Mouse (Mus musculus): ENCODE data around the gene Haus4. TPM values are rescaled to one million over a fixed set of nuclear protein-coding genes. Genes with fewer than 3 reads are reported as not detected.

Haus4 gene
- 23.9 TPM for polyA plus RNA-seq (2017; shearing (Covaris generic))

GRCm38 (mm10) chr14:54553975-54554769, at the start of gene Haus4:
TSS of gene Haus4 (minus strand) at chr14:54554616.

GRCm38 (mm10) chr14:54577089-54577982, 22.9 kb upstream of the Haus4 start, which contains the start of gene Ajuba:
TSS of gene Ajuba (minus strand) at chr14:54577558.

Other genes starting within 250 kb of the Haus4 start
- 51.3 TPM for gene Oxa1l, start 193.8 kb downstream of the Haus4 start, polyA plus RNA-seq (2017; shearing (Covaris generic))
- 1.2 TPM for gene Slc7a7, start 136.8 kb downstream of the Haus4 start, polyA plus RNA-seq (2017; shearing (Covaris generic))
- gene Mrpl52, start 127.7 kb downstream of the Haus4 start, polyA plus RNA-seq (2017; shearing (Covaris generic)): 69.2 TPM
- 0.49 TPM for gene Mmp14, start 123.0 kb downstream of the Haus4 start, polyA plus RNA-seq (2017; shearing (Covaris generic))
- 182 TPM for gene Lrp10, start 90.5 kb downstream of the Haus4 start, polyA plus RNA-seq (2017; shearing (Covaris generic))
- not detected for gene Rem2, start 78.5 kb downstream of the Haus4 start, polyA plus RNA-seq (2017; shearing (Covaris generic))
- gene Prmt5, start 37.1 kb downstream of the Haus4 start, polyA plus RNA-seq (2017; shearing (Covaris generic)): 32.4 TPM
- not detected for gene Ajuba, start 22.9 kb upstream of the Haus4 start, polyA plus RNA-seq (2017; shearing (Covaris generic))
- gene 4931414P19Rik, start 51.4 kb upstream of the Haus4 start, polyA plus RNA-seq (2017; shearing (Covaris generic)): 0.90 TPM
- 122 TPM for gene Psmb5, start 63.4 kb upstream of the Haus4 start, polyA plus RNA-seq (2017; shearing (Covaris generic))
- 0.07 TPM for gene Psmb11, start 66.8 kb upstream of the Haus4 start, polyA plus RNA-seq (2017; shearing (Covaris generic))
- gene Gm17606, start 86.3 kb upstream of the Haus4 start, polyA plus RNA-seq (2017; shearing (Covaris generic)): not detected
- 3.2 TPM for gene Cdh24, start 86.7 kb upstream of the Haus4 start, polyA plus RNA-seq (2017; shearing (Covaris generic))
- gene 1700123O20Rik, start 131.6 kb upstream of the Haus4 start, polyA plus RNA-seq (2017; shearing (Covaris generic)): 72.4 TPM
- 153 TPM for gene Acin1, start 132.3 kb upstream of the Haus4 start, polyA plus RNA-seq (2017; shearing (Covaris generic))
- gene Gm29776, start 144.2 kb upstream of the Haus4 start, polyA plus RNA-seq (2017; shearing (Covaris generic)): not detected
- gene Cebpe, start 157.6 kb upstream of the Haus4 start, polyA plus RNA-seq (2017; shearing (Covaris generic)): not detected
- not detected for gene Slc7a8, start 227.3 kb upstream of the Haus4 start, polyA plus RNA-seq (2017; shearing (Covaris generic))

Data from naive thymus-derived CD4-positive, alpha-beta T cell, adult 5 months (primary cell).